Mouse (Mus musculus) MEL (cell line): ENCODE results near the gene N6amt1. TPM values are rescaled to one million over a fixed set of nuclear protein-coding genes. Genes with fewer than 3 reads are reported as not detected.

Experiments
- DNase-seq: peaks from one replicate; pipeline ENCODE4 v3.0.0; 2011; ENCODE audit warnings: low read depth, low spot score
- H3K27ac ChIP-seq: 2 replicates; pipeline ENCODE4 v1.5.1; 2012; ENCODE audit warnings: low read depth, mild to moderate bottlenecking, control low read depth, low read length, moderate library complexity; ENCODE audit not compliant: control insufficient read depth
- H3K27me3 ChIP-seq, 2 experiments: fragments of 150-350 bp in 1 of 2; sonication (generic) in 1 of 2; 2 replicates each; pipeline ENCODE4 v1.6.1; 2012; ENCODE audit warnings: low read length in 2 of 2, mild to moderate bottlenecking in 2 of 2, improper control_type of control experiment in 1 of 2, moderate library complexity in 1 of 2; ENCODE audit not compliant: insufficient read depth in 2 of 2, control insufficient read depth in 1 of 2
- H3K36me3 ChIP-seq, 2 experiments: 2 replicates each; pipeline ENCODE4 v1.6.1; 2012 to 2014; ENCODE audit warnings: low read length in 2 of 2, improper control_type of control experiment in 1 of 2, inconsistent platforms in 1 of 2, mild to moderate bottlenecking in 1 of 2; ENCODE audit not compliant: insufficient read depth in 2 of 2, control insufficient read depth in 1 of 2
- H3K4me1 ChIP-seq, 2 experiments: fragments of 150-350 bp in 1 of 2; sonication (generic) in 1 of 2; 2 replicates each; pipeline ENCODE4 v1.6.1; 2012; ENCODE audit warnings: low read length in 2 of 2, improper control_type of control experiment in 1 of 2, mild to moderate bottlenecking in 1 of 2; ENCODE audit not compliant: insufficient read depth in 2 of 2, control insufficient read depth in 1 of 2
- H3K4me3 ChIP-seq, 2 experiments: fragments of 150-350 bp in 1 of 2; sonication (generic) in 1 of 2; 2 replicates each; pipeline ENCODE4 v1.5.1; 2012; ENCODE audit warnings: low read depth in 2 of 2, low read length in 2 of 2, mild to moderate bottlenecking in 2 of 2, moderate library complexity in 2 of 2, control low read depth in 1 of 2, improper control_type of control experiment in 1 of 2; ENCODE audit not compliant: control insufficient read depth in 1 of 2, insufficient read depth in 1 of 2
- H3K79me2 ChIP-seq: 2 replicates; pipeline ENCODE4 v1.6.1; 2012; ENCODE audit warnings: mild to moderate bottlenecking, low read length, moderate library complexity; ENCODE audit not compliant: control insufficient read depth, poor library complexity, insufficient read depth
- H3K9ac ChIP-seq: 2 replicates; pipeline ENCODE4 v1.6.1; 2012; ENCODE audit warnings: low read depth, mild to moderate bottlenecking, control low read depth, low read length, moderate library complexity; ENCODE audit not compliant: control insufficient read depth, poor library complexity, severe bottlenecking
- H3K9me3 ChIP-seq: fragments of 150-350 bp; sonication (generic); replicated peaks from 2 replicates; pipeline ENCODE4 v1.6.1; 2012; ENCODE audit warnings: mild to moderate bottlenecking, low read length, improper control_type of control experiment, moderate library complexity; ENCODE audit not compliant: insufficient read depth
- BHLHE40 ChIP-seq: IDR thresholded peaks from 2 replicates; pipeline ENCODE4 v1.6.1; 2012; ENCODE audit warnings: low read depth, mild to moderate bottlenecking, inconsistent platforms, low read length, improper control_type of control experiment, borderline replicate concordance
- CHD1 ChIP-seq: IDR thresholded peaks from 2 replicates; pipeline ENCODE4 v1.6.1; 2012; ENCODE audit warnings: low read depth, mild to moderate bottlenecking, inconsistent platforms, low read length, improper control_type of control experiment
- EP300 ChIP-seq, 2 experiments: IDR thresholded peaks; 2 replicates each; pipeline ENCODE4 v1.6.1; 2011; ENCODE audit warnings: improper control_type of control experiment in 2 of 2, low read length in 2 of 2, low read depth in 1 of 2, mild to moderate bottlenecking in 1 of 2
- GABPA ChIP-seq: IDR thresholded peaks from 2 replicates; pipeline ENCODE4 v1.6.1; 2012; ENCODE audit warnings: low read depth, mild to moderate bottlenecking, inconsistent platforms, low read length, improper control_type of control experiment, moderate library complexity
- GATA1 ChIP-seq: IDR thresholded peaks from 2 replicates; pipeline ENCODE4 v1.6.1; 2011; ENCODE audit warnings: low read depth, low read length, improper control_type of control experiment
- HCFC1 ChIP-seq: IDR thresholded peaks from 2 replicates; pipeline ENCODE4 v1.6.1; 2012; ENCODE audit warnings: low read depth, mild to moderate bottlenecking, inconsistent platforms, low read length, improper control_type of control experiment, moderate library complexity
- JUND ChIP-seq: IDR thresholded peaks from 2 replicates; pipeline ENCODE4 v1.6.1; 2011; ENCODE audit warnings: low read depth, mild to moderate bottlenecking, improper control_type of control experiment, low read length
- KAT2A ChIP-seq: conservative IDR thresholded peaks from 2 replicates; pipeline ENCODE4 v1.6.1; 2012; ENCODE audit warnings: low read depth, low read length, improper control_type of control experiment, inconsistent platforms
- MAZ ChIP-seq: IDR thresholded peaks from 2 replicates; pipeline ENCODE4 v1.6.1; 2012; ENCODE audit warnings: low read depth, mild to moderate bottlenecking, inconsistent platforms, low read length, improper control_type of control experiment
- MXI1 ChIP-seq: IDR thresholded peaks from 2 replicates; pipeline ENCODE4 v1.6.1; 2011; ENCODE audit warnings: mild to moderate bottlenecking, low read depth, low read length, improper control_type of control experiment
- MYB ChIP-seq: IDR thresholded peaks from 2 replicates; pipeline ENCODE4 v1.6.1; 2011; ENCODE audit warnings: mild to moderate bottlenecking, low read depth, low read length, improper control_type of control experiment
- MYC ChIP-seq: IDR thresholded peaks from 2 replicates; pipeline ENCODE4 v1.6.1; 2011; ENCODE audit warnings: low read depth, mild to moderate bottlenecking, low read length, improper control_type of control experiment, moderate library complexity
- POLR2AphosphoS2 ChIP-seq: IDR thresholded peaks from 2 replicates; pipeline ENCODE4 v1.6.1; 2011; ENCODE audit warnings: low read length, improper control_type of control experiment
- SIN3A ChIP-seq: IDR thresholded peaks from 2 replicates; pipeline ENCODE4 v1.6.1; 2012; ENCODE audit warnings: low read length, improper control_type of control experiment, inconsistent platforms
- TAL1 ChIP-seq: IDR thresholded peaks from 2 replicates; pipeline ENCODE4 v1.6.1; 2012; ENCODE audit warnings: mild to moderate bottlenecking, inconsistent platforms, low read length, moderate library complexity, mixed read lengths
- TCF12 ChIP-seq: IDR thresholded peaks from 2 replicates; pipeline ENCODE4 v1.6.1; 2014; ENCODE audit warnings: low read depth, mild to moderate bottlenecking, inconsistent platforms, low read length, improper control_type of control experiment, moderate library complexity
- UBTF ChIP-seq: IDR thresholded peaks from 2 replicates; pipeline ENCODE4 v1.6.1; 2012; ENCODE audit warnings: low read depth, mild to moderate bottlenecking, inconsistent platforms, low read length, improper control_type of control experiment, moderate library complexity, borderline replicate concordance; ENCODE audit not compliant: insufficient read depth
- USF1 ChIP-seq: IDR thresholded peaks from 2 replicates; pipeline ENCODE4 v1.6.1; 2014; ENCODE audit warnings: low read depth, mild to moderate bottlenecking, inconsistent platforms, low read length, improper control_type of control experiment, moderate library complexity
- USF2 ChIP-seq, 2 experiments: IDR thresholded peaks; 2 replicates each; pipeline ENCODE4 v1.6.1; 2011 to 2012; ENCODE audit warnings: improper control_type of control experiment in 2 of 2, low read length in 2 of 2, borderline replicate concordance in 1 of 2, inconsistent platforms in 1 of 2, low read depth in 1 of 2, mild to moderate bottlenecking in 1 of 2; ENCODE audit not compliant: insufficient read depth in 1 of 2
- ZC3H11A ChIP-seq: IDR thresholded peaks from 2 replicates; pipeline ENCODE4 v1.6.1; 2012; ENCODE audit warnings: low read depth, mild to moderate bottlenecking, inconsistent platforms, low read length, improper control_type of control experiment
- polyA plus RNA-seq, 2 experiments: library from polyadenylated mRNA; stranded (reverse) in 1 of 2; unstranded in 1 of 2; fragments of >175 nt in 1 of 2; fragments of >200 nt in 1 of 2; gene quantifications; 2 replicates each; pipeline versions ENCODE4 v1.2.1 to v1.2.4; 2012; ENCODE audit warnings: low replicate concordance in 2 of 2, low read depth in 1 of 2; ENCODE audit not compliant: insufficient read length in 2 of 2, insufficient read depth in 1 of 2, missing spikeins in 1 of 2
- total RNA-seq: library from RNA; depleted of rRNA; stranded (reverse); fragments of 300-350 nt; gene quantifications from 2 replicates; pipeline ENCODE4 v1.2.3, GENCODE M21; 2012

N6amt1 gene
- total and polyA plus RNA-seq, 3 experiments, result 16.1 to 24.6 TPM; not detected in 1

GRCm38 (mm10) chr16:87318998-87319397, 35.0 kb upstream of the N6amt1 start:
- H3K4me1 ChIP-seq, result no peaks in the 10 kb centered on the region
- TF ChIP-seq CHD1 (no peak), TAL1 (no peak), GATA1 (no peak), TCF12 (no peak), USF2 (IDR thresholded peaks at IDR 0.05; ENCODE audit: borderline replicate concordance in 1 of 2, insufficient read depth in 1 of 2, low read depth in 1 of 2, low read length in 2 of 2) (no peak), JUND (no peak), KAT2A (no peak), MAZ (no peak), GABPA (no peak), USF1 (no peak)
- no peak overlapping the region for H3K9ac ChIP-seq
- H3K27ac ChIP-seq, result no peak overlapping the region
- no peak for DNase-seq
- no peaks in the 10 kb centered on the region for H3K9me3 ChIP-seq
- H3K79me2 ChIP-seq, result no peaks in the 10 kb centered on the region
- no peaks in the 10 kb centered on the region for H3K36me3 ChIP-seq
- H3K27me3 ChIP-seq, result peaks cover 0 to 2% of the 10 kb centered on the region in 2 experiments; a peak in 2 of 4 replicates
- H3K4me3 ChIP-seq, result no peak overlapping the region

DNA sequence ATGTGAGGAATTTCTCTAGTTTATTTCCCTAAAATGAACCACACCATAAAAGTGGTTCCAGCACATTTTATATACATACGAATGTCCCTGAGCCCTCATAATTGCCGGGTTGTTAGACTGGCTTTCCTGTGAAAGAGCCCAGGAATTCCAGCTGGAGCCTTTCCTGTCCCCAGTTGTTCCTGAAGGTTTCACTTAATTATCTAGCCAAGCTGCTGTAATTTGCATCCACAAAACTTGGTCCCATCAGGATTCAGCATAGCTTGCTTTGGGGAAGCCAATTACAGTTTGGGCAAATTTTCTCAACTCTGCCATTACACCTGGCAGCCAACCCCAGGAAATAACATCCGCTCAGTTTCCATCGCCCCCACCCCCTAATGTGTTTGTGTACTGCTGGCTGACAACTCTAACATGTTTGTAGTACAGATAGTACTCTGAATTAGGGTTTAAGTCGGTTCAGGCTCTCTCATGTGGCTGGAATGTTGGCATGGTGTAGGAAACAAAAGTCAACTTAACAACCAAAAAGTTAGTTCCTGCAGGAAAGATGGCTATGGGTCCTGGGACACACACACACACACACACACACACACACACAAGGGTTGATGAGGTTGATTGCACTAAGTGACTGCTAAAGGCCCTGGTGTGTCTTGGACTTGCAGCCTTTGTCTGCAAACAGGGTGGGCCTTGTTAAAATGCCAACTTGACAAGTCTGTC, 34.3 kb upstream of the N6amt1 start:
- TF ChIP-seq HCFC1, result no peak
- TF ChIP-seq CHD1, result no peak
- TF ChIP-seq MYC, result no peak
- no peak for TF ChIP-seq USF1
- no peak for TF ChIP-seq UBTF
- TF ChIP-seq BHLHE40, result no peak
- no peak for TF ChIP-seq MYB
- TF ChIP-seq SIN3A, result no peak
- no peak for TF ChIP-seq MXI1
- no peak for TF ChIP-seq JUND
- TF ChIP-seq TCF12, result no peak
- TF ChIP-seq EP300 (IDR thresholded peaks at IDR 0.05; ENCODE audit: low read depth in 1 of 2, low read length in 2 of 2), result no peak
- no peak for TF ChIP-seq TAL1
- no peak for TF ChIP-seq POLR2AphosphoS2
- TF ChIP-seq ZC3H11A, result no peak

More for the DNA sequence above, 34.3 kb upstream of the N6amt1 start:
- Histone ChIP-seq H3K36me3 (no peaks in the 10 kb centered on the region), H3K4me1 (no peaks in the 10 kb centered on the region), H3K27ac (no peak overlapping the region), H3K9me3 (no peaks in the 10 kb centered on the region), H3K4me3 (no peak overlapping the region), H3K27me3 (peaks cover 0 to 2% of the 10 kb centered on the region in 2 experiments; a peak in 2 of 4 replicates), H3K9ac (no peak overlapping the region), H3K79me2 (no peaks in the 10 kb centered on the region)
- no peak for DNase-seq
